Comparison of ENCODE assay signal across 14 mouse cellular contexts in the genomic region with DNA sequence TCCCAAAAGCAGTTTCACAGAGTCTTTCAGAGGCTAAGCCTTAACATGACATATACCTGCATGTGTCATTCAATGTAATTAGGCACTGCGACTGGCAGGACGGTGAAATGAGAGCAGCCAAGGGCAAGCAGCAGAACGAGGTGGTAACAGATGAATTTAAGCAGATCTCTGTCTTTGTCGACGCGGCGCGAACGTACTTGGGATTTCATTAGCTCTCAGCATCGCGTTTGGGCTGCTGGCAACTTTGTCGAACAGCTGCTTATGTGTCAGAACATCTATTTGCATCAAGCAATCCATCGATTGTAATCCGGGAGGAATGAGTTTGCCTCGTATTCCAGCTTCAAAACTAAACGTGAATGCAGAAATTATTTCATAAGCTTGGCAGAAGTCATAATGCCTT.
"Had no signal": no experiment of that assay in that cellular context is flagged by ENCODE, and none has a peak within 500 bp of the region (broad histone marks: within the 10 kb centered on the region; RNA-seq: fewer than 3 reads in every experiment).

No protein-coding gene starts in this region.

- H3K4me1 ChIP-seq: limb, embryonic 15.5 days; liver, embryonic 12.5 days; neural tube, embryonic 15.5 days had no signal

- H3K9ac ChIP-seq: limb, embryonic 15.5 days; liver, embryonic 12.5 days; lung, embryonic 14.5 days; neural tube, embryonic 15.5 days had no signal

- H3K4me2 ChIP-seq: limb, embryonic 15.5 days; liver, embryonic 12.5 days; lung, embryonic 14.5 days; midbrain, embryonic 11.5 days; neural tube, embryonic 15.5 days had no signal

- ATAC-seq: liver, embryonic 12.5 days had no signal

- H3K36me3 ChIP-seq: limb, embryonic 15.5 days; liver, embryonic 12.5 days; neural tube, embryonic 15.5 days had no signal

- H3K4me3 ChIP-seq: limb, embryonic 15.5 days; liver, embryonic 12.5 days; myocyte; neural tube, embryonic 15.5 days had no signal

- H3K9me3 ChIP-seq: limb, embryonic 15.5 days; liver, embryonic 12.5 days; neural tube, embryonic 15.5 days had no signal

- H3K27ac ChIP-seq: limb, embryonic 15.5 days; liver, embryonic 12.5 days; neural tube, embryonic 15.5 days had no signal

- DNase-seq: kidney, postnatal 25 days; layer of hippocampus, adult 9-11 months; layer of hippocampus, postnatal 36 days; lung, embryonic 14.5 days; lung, postnatal 10 days; lung, postnatal 4 days; right cerebral cortex, adult 18-20 months; right cerebral cortex, postnatal 25 days; thymus, postnatal 4 days had no signal

- H3K27me3 ChIP-seq: limb, embryonic 15.5 days; liver, embryonic 12.5 days; neural tube, embryonic 15.5 days had no signal
